In the genomic region with DNA sequence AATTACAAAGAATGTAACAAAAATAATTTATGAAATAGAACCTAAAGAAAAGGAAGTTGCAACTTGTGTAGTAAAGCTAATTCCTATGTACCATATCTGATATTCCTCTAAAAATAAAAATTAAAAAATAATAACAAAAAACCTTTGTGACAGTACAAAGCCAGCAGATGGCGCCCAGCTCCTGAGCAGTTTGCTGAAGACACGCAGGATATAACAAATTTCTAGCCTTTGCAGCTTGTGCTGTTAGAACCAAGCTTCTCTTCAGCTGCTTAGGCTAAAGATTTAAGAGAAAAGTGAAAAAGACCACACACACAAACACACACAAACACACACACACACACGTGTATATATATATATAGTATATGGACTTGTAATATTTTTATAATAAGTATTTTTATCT, we compare ENCODE assay signal across 8 mouse cellular contexts.
A peak's percentile ranks its signal among the peaks of the same experiment; 100 is the strongest.
DNase-seq lines count a peak whose midpoint lies in the region; ATAC-seq and TF ChIP-seq lines count a peak whose summit lies in the region.

No protein-coding gene starts in this region.

- no peaks in the 10 kb centered on the region for H3K27me3 ChIP-seq in heart, embryonic 12.5 days (replicated peaks)
- H3K27me3 ChIP-seq in E14TG2a.4 (ENCODE audit: insufficient read depth, low read length), result no peaks in the 10 kb centered on the region
- H3K27me3 ChIP-seq in hindbrain, postnatal 0 days (ENCODE audit: insufficient read depth, low read length), result no peaks in the 10 kb centered on the region
- no peaks in the 10 kb centered on the region for H3K27me3 ChIP-seq in thymus, adult 2 months (ENCODE audit: control insufficient read depth, insufficient read depth, low read length)

- H3K27ac ChIP-seq in heart, embryonic 12.5 days (ENCODE audit: poor library complexity, severe bottlenecking), result no peak overlapping the region
- H3K27ac ChIP-seq in hindbrain, postnatal 0 days, result no peak overlapping the region
- H3K27ac ChIP-seq in thymus, adult 2 months (ENCODE audit: control insufficient read depth, insufficient read depth, low read length), result no peak overlapping the region

- TF ChIP-seq CTCF in E14TG2a.4 (conservative IDR thresholded peaks at IDR 0.05; ENCODE audit: low read length), result peak; percentile 32
- TF ChIP-seq CTCF in hindbrain, postnatal 0 days (IDR thresholded peaks at IDR 0.05; ENCODE audit: low read depth), result peak; percentile 74
- TF ChIP-seq CTCF in thymus, adult 2 months (IDR thresholded peaks at IDR 0.05; ENCODE audit: borderline replicate concordance, control insufficient read depth, extremely low read depth, insufficient read depth, low read length, poor library complexity), result no peak

- intact Hi-C loops in heart, postnatal 14 days (cut with DNase I), result loop anchor here (5.0 to 10.0 kb wide), 2 partner anchors 834 to 937 kb away; no protein-coding TSS in a partner anchor
- intact Hi-C loops in gastrocnemius, postnatal 36 days (cut with DNase I), result no loop called here

- H3K4me1 ChIP-seq in heart, embryonic 12.5 days (replicated peaks), result no peaks in the 10 kb centered on the region
- H3K4me1 ChIP-seq in E14TG2a.4 (replicated peaks; ENCODE audit: low read depth, low read length), result no peaks in the 10 kb centered on the region
- no peaks in the 10 kb centered on the region for H3K4me1 ChIP-seq in hindbrain, postnatal 0 days (ENCODE audit: insufficient read depth, low read length)
- H3K4me1 ChIP-seq in thymus, adult 2 months (replicated peaks; ENCODE audit: control insufficient read depth, insufficient read depth, low read length), result no peaks in the 10 kb centered on the region

- ATAC-seq in heart, embryonic 12.5 days (ENCODE audit: insufficient number of reproducible peaks, low FRiP score), result no peak
- 0 out of 2 replicates have a peak, but pooled peaks have one; percentile 50 for ATAC-seq in hindbrain, postnatal 0 days

- H3K9ac ChIP-seq in heart, embryonic 12.5 days, result no peak overlapping the region
- H3K9ac ChIP-seq in hindbrain, postnatal 0 days (replicated peaks; ENCODE audit: low read length), result no peak overlapping the region

- TF ChIP-seq POLR2A in thymus, adult 2 months (IDR thresholded peaks at IDR 0.05; ENCODE audit: control insufficient read depth, extremely low read depth, insufficient read depth, low read length, poor library complexity), result no peak

- no peak overlapping the region for H3K4me2 ChIP-seq in heart, embryonic 12.5 days
- H3K4me2 ChIP-seq in hindbrain, postnatal 0 days (ENCODE audit: low read depth, low read length), result no peak overlapping the region

- peak; percentile 9 to 23 for DNase-seq in heart, postnatal 14 days
- DNase-seq in cerebellum, postnatal 25 days, result peak; percentile 33 to 67
- DNase-seq in hindbrain, postnatal 0 days (ENCODE audit: low spot score), result peak; percentile 84
- peak; percentile 79 for DNase-seq in retina, embryonic 14.5 days (ENCODE audit: low spot score)
- DNase-seq in gastrocnemius, postnatal 36 days, result no peak
- no peak for DNase-seq in thymus, adult 2 months

- no peak overlapping the region for H3K4me3 ChIP-seq in heart, embryonic 12.5 days
- no peak overlapping the region for H3K4me3 ChIP-seq in E14TG2a.4 (replicated peaks; ENCODE audit: low read length)
- H3K4me3 ChIP-seq in hindbrain, postnatal 0 days (ENCODE audit: low read length), result no peak overlapping the region
- no peak overlapping the region for H3K4me3 ChIP-seq in thymus, adult 2 months (ENCODE audit: control insufficient read depth, insufficient read depth, low read length)

- H3K9me3 ChIP-seq in heart, embryonic 12.5 days (replicated peaks), result no peaks in the 10 kb centered on the region
- H3K9me3 ChIP-seq in E14TG2a.4 (ENCODE audit: low read length), result no peaks in the 10 kb centered on the region
- no peaks in the 10 kb centered on the region for H3K9me3 ChIP-seq in hindbrain, postnatal 0 days (ENCODE audit: low read length)

- 22% methylated on average over 3 of the region's 3 CpGs for WGBS in heart, embryonic 12.5 days
- WGBS in hindbrain, postnatal 0 days, result 19% methylated on average over 3 of the region's 3 CpGs
- 18% methylated on average over 3 of the region's 3 CpGs for WGBS in thymus, adult 2 months

- no peaks in the 10 kb centered on the region for H3K36me3 ChIP-seq in heart, embryonic 12.5 days
- no peaks in the 10 kb centered on the region for H3K36me3 ChIP-seq in E14TG2a.4 (ENCODE audit: insufficient read depth, low read length)
- no peaks in the 10 kb centered on the region for H3K36me3 ChIP-seq in hindbrain, postnatal 0 days (ENCODE audit: insufficient read depth, low read length)
- H3K36me3 ChIP-seq in thymus, adult 2 months (ENCODE audit: control insufficient read depth, insufficient read depth, low read length), result no peaks in the 10 kb centered on the region

Comparison
In these comparisons a context has a peak if more than half of its experiments do, and no peak if none do; other contexts are left out.
1. DNase-seq: peak in heart, postnatal 14 days (2 of 2), cerebellum, postnatal 25 days (2 of 2), hindbrain, postnatal 0 days (single experiment) and retina, embryonic 14.5 days (single experiment); none in gastrocnemius, postnatal 36 days (0 of 2) and thymus, adult 2 months (single experiment).